Mouse (Mus musculus) kidney, postnatal 14 days (tissue): ENCODE measurements around the gene Col20a1.
A peak's percentile ranks its signal among the peaks of the same experiment; 100 is the strongest.

Experiments used
- DNase-seq: peaks from one replicate; pipeline ENCODE4 v3.0.0; 2022; ENCODE audit warnings: mixed read lengths

Col20a1 gene

DNA sequence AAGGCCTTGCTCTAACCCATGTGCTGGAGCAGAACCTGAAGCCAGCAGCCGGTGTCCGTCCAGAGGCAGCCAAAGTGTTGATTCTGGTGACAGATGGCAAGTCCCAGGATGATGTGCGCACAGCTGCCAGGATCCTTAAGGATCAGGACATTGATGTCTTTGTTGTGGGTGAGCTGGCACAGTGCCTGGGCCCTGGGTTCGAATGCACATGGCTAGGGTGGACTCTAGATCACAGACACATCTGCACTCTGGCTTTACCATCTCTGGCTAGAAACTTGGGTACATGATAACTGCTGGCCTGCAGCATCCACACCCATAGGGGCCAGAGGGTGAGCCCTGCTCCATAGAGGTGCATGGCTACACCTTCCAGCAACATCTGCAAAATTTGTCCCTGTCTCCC is 9.1 kb downstream of the Col20a1 start:
- no peak for DNase-seq

DNA sequence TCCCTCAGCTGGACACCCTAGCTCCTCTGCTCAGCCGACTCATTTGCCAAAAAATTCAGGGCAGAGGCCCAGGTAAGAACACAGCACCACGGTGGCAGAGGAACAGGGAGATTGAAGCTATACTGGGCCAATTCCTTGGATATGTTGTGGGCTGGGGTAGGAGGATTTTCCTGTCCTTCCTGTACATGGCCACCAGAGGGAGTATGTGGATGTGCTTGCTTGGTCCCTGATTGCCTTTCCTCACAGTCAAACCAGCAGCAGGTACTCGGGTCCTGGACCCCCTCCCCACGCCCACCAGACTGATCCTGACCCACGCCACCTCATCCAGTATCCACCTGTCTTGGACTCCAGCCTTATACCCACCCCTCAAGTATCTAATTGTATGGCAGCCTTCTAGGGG is 10.1 kb downstream of the Col20a1 start:
- DNase-seq, result peak; percentile 49

- no peak for DNase-seq
Observed at GRCm38 (mm10) chr2:180996905-180997304, 10.6 kb downstream of the Col20a1 start.

DNA sequence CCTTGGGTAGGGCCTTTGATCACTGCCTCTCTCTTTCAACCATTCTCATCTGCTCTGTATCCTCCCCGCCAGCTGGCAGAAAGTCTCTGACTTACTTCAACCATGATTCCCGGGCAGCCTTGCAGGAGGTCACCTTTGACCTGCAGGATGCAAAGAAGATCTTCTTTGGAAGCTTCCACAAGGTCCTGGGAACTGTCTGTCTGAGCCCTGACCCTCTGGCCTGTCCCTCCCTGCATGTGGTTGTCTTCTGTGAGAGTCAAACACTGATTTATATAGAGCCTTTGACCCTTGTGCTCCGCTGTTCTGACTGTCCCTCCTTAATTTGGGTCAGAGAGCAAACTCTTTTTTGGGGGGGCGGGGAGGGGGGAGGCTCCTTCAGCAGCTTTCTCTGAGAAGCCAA is 20.7 kb downstream of the Col20a1 start:
- peak; percentile 8 for DNase-seq

DNA sequence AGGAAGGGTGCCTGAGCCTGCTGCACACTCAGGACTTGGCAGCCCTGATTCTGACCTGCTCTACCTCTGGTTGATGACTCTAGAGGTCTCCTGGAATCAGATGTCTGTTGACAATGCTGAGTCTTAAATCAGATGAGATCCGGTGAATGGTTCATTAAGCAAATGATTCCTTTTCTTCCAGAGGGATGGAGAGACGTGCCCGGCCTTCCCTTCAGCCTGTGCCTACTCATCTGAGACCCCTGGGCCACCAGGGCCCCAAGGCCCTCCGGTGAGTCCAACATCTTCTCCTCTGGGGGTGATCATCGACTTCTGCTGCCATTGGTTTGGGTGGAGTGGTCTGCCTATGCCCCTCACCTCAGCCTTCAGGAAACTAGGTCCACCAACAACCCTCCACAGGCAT is 22.0 kb downstream of the Col20a1 start:
- no peak for DNase-seq

GRCm38 (mm10) chr2:181031406-181031934 is 45.1 kb downstream of the Col20a1 start:
- DNase-seq, result no peak

DNA sequence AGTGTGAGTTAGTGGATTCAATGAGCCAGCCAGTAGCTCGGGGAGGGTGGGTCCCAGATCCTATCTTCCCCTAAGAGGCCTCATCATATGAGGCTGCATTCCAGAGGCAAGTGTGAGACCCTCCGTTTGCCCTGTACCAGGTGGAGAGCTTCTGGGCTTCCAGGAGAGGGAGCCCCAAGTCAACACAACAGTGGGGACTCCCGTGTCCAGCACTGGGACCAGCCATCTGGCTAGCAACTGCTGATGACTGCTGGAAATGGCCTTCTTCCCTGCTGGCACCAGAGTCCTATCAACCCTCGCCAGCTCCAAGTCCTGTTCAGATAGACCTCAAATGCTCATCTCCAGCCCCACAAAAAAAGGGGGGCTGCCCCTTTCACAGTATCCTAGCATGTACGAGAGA is 46.1 kb downstream of the Col20a1 start:
- DNase-seq, result no peak

- DNase-seq, result no peak
Observed at GRCm38 (mm10) chr2:181033310-181033709, 47.0 kb downstream of the Col20a1 start.

- no peak for DNase-seq
Observed at GRCm38 (mm10) chr2:181035186-181035585, 48.9 kb downstream of the Col20a1 start.

- DNase-seq, result no peak
Observed at GRCm38 (mm10) chr2:181036561-181036960, 50.2 kb downstream of the Col20a1 start.

DNA sequence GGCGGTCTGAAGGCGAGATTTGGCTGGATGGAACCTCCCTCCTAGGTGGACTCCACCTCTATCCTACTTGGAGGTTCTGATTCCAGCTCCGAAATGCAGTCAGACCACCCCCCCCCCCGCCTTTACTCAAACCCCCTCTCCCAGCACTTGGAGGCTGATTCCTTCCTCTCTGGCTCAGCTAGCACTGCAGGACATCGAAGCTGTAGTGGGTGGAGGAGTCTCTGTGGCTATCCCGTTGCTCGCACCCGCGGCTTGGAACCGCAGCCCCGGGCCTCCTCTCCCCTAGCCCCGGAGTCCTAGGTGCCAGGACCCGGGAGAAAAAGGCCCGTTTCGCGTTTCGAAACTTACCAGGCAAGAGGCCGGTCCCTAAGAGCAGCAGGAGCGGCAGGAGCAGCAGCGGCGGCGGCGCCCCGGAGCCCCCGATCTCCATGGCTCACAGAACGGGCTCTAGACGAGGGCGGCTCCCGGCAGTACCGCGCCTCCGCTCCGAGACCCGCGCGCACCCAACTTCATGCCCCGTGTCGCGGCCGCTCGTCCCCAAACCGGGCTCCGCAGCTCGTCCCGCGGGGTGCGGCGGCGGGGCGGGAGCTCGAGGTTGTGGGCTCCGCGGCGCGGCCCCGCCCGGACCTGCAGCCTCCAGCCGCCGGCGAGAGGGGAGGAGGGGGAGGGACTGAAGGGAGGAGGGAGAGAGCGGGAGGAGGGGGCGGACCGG is 52.5 kb downstream of the Col20a1 start:
- no peak for DNase-seq

GRCm38 (mm10) chr2:181039356-181039680 is 53.0 kb downstream of the Col20a1 start:
- DNase-seq, result peak; percentile 36

DNA sequence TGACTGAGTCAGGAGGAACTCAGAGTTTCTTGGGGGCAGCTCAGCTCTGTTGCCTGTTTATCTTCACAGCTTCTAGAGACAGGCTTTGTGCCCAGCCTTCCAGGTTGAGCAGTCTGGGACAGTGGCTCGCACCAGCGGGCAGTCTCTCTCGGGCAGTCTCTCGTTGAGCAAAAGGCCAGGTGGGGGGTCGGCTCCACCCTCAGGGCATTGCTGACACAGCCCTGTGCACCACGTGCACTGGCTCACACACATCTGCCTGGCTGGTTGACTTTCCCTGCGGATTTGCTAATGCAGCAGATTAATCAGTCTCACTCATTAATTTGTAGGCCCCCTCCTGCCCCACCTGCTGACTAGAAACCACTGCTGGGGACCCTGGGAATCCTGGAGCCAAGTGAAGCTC is 55.6 kb downstream of the Col20a1 start:
- DNase-seq, result peak; percentile 79

DNA sequence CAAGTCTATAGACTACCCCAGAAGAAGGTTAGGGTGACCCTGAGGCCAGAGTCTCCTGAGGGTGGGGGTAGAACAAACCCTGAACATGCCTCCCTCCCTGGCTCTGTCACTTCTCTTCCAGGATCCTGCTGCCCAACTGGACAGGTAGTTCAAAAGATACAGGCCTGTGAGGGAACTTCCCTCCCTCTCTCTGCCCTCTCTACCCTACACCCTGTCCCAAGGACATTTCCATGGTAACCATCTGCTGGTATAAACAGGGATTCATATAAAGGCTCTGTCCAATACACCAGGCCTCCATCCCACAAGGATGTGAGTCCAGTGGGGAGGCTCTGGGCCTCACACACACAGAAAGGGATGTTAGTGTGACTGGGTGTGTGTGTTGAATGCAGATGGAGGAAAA is 56.0 kb downstream of the Col20a1 start:
- DNase-seq, result peak; percentile 13

GRCm38 (mm10) chr2:181043437-181043836 is 57.1 kb downstream of the Col20a1 start, which contains the start of gene Chrna4:
Gene Chrna4 (minus strand): TSS chr2:181043546.
- DNase-seq, result peak; percentile 65

DNA sequence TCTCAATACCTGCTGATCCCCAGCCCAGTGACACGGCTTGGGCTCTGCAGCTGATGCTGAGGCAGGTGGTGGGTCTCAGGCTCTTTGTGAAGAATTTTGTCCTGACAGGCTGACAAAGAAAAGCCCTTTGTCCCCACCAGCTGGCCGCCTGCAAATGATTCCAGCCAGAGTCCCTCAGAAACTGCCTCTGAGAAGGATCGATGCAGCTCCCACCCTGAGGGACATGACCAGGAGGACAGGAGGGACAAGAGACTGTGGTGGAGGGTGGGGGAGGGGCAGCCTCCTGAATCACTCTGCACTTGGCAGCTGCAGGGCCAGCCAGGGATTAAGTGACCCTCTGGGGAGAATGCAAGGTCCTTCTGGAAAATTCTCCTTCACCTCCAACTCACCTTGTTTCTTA is 57.7 kb downstream of the Col20a1 start:
- no peak for DNase-seq

DNA sequence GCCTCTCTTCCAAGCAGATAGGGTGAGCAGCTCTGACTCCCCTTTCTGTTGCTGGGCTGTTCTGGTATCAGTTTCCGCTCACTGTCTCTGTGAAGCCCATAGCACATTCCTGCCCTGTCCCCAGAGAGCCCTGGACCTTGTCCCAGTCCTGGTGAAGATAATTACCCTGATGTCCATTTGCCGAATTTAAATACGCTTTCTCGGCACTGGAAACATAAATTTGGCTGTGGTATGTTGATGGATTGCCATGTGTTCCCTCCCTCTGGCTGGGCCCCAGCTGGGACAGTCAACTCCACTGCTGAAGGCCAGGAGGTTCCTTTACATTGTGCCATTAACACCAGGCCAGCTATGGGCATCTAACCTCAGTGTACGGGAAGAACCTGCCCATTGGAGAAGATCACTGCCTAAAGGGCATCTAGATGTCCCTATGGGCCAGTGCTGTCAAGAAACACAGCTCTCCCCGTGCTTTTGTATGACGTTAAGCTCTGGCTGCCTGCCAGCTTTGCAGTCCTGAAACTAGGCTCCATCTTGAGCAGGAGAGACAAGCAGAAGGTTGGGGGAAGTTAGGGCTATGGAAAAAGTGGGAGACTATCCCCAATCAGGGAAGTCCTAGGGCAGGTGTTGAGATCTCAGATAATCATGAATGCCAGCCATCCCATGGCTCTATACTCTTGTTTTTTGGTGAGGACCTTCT is 62.1 kb downstream of the Col20a1 start:
- DNase-seq, result peak; percentile 17

GRCm38 (mm10) chr2:181048986-181049385 is 62.7 kb downstream of the Col20a1 start:
- DNase-seq, result no peak

DNA sequence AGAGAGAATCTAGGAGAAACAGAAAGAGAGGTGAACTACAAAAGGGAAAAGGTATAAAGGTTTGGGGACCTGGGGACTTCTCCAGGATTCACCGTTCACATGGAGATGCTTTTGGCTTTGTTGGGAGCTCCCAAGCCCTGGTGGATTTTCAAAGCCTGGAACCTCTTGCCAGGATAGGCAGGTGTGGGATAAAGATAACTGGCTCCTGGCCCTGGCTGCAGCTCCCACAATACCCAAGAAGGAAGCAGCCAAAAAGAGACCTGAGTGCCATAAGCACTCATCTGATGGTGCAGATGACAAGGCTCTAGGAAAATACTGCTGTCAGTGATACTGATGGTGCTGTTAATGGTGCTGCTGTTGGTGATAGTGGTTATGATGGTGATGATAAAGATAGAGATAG is 65.8 kb downstream of the Col20a1 start:
- no peak for DNase-seq

GRCm38 (mm10) chr2:181057341-181057740 is 71.0 kb downstream of the Col20a1 start:
- DNase-seq, result no peak

GRCm38 (mm10) chr2:181058193-181058592 is 71.9 kb downstream of the Col20a1 start:
- no peak for DNase-seq

GRCm38 (mm10) chr2:181060127-181060526 is 73.8 kb downstream of the Col20a1 start:
- DNase-seq, result peak; percentile 82

DNA sequence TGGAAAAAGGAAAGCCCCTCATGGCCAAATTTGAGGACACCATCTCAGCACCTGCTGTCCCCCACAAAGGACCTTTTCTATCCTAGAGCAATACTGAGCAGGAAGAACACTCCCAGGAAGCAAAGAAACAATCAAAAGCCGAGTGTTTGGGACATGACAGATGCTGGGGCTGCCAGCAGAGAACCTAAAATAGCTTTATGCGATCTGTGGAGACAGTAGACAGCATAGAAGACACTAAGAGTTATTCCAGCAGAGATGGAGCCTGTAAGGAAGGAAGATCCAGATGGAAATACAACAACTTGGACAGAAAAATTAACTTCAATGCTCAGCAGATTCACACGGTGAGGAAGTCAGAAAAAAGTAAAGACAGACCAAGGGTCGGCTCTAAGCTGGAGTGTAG is 79.5 kb downstream of the Col20a1 start:
- DNase-seq, result no peak
